Mouse (Mus musculus) spleen, postnatal 36 days (tissue): ENCODE results near the gene Sned1.
"Not testable (repeated sequence)": the region's sequence is repeated elsewhere in the genome, so short reads cannot be mapped to it uniquely, and the experiment has no call there.

ENCODE experiments used
- DNase-seq, 2 experiments: peaks; one replicate each; pipeline ENCODE4 v3.0.0; 2022; ENCODE audit warnings: low spot score in 2 of 2, mixed read lengths in 1 of 2

Sned1 gene

GRCm38 (mm10) chr1:93235576-93236544, at the start of gene Sned1:
Gene Sned1 (plus strand): TSS chr1:93235841.
- DNase-seq, result peak; percentile 70 to 71

- no peak for DNase-seq
These were observed 44.8 kb upstream of the Sned1 start for GRCm38 (mm10) chr1:93190726-93191305.

- DNase-seq, result no peak
These were observed 40.7 kb upstream of the Sned1 start for GRCm38 (mm10) chr1:93194961-93195360.

- DNase-seq, result not testable (repeated sequence)
These were observed 38.2 kb upstream of the Sned1 start for GRCm38 (mm10) chr1:93197454-93197853.

GRCm38 (mm10) chr1:93197916-93198315, 37.7 kb upstream of the Sned1 start:
- DNase-seq, result no peak

GRCm38 (mm10) chr1:93206277-93206970, 29.2 kb upstream of the Sned1 start:
- no peak for DNase-seq

GRCm38 (mm10) chr1:93207536-93208064, 28.0 kb upstream of the Sned1 start:
- peak; percentile 11 to 18 for DNase-seq

- peak; percentile 25 to 28 for DNase-seq
These were observed 25.4 kb upstream of the Sned1 start for GRCm38 (mm10) chr1:93210213-93210641.

GRCm38 (mm10) chr1:93211019-93211418, 24.6 kb upstream of the Sned1 start:
- no peak for DNase-seq

GRCm38 (mm10) chr1:93211549-93212220, 24.0 kb upstream of the Sned1 start:
- DNase-seq, result peak; percentile 26 to 53

GRCm38 (mm10) chr1:93212441-93212840, 23.2 kb upstream of the Sned1 start:
- no peak for DNase-seq

- no peak for DNase-seq
These were observed 21.0 kb upstream of the Sned1 start for GRCm38 (mm10) chr1:93214612-93215011.

GRCm38 (mm10) chr1:93216839-93217497, 18.7 kb upstream of the Sned1 start:
- no peak for DNase-seq

- no peak for DNase-seq
These were observed 18.1 kb upstream of the Sned1 start for GRCm38 (mm10) chr1:93217530-93217929.

GRCm38 (mm10) chr1:93220776-93221175, 14.9 kb upstream of the Sned1 start:
- no peak for DNase-seq

GRCm38 (mm10) chr1:93223972-93224371, 11.7 kb upstream of the Sned1 start:
- DNase-seq, result peak; percentile 15 to 24

- no peak for DNase-seq
These were observed 10.4 kb upstream of the Sned1 start for GRCm38 (mm10) chr1:93225226-93225625.

GRCm38 (mm10) chr1:93225731-93226520, 9.7 kb upstream of the Sned1 start:
- DNase-seq, result no peak

GRCm38 (mm10) chr1:93227303-93227975, 8.2 kb upstream of the Sned1 start:
- DNase-seq, result no peak
